Mouse (Mus musculus): Measurements from ENCODE around the gene Siva1. TPM values are rescaled to one million over a fixed set of nuclear protein-coding genes. Genes with fewer than 3 reads are reported as not detected.

Gene Siva1
- polyA plus RNA-seq, 1 experiment: 58.6 TPM

- no peak overlapping the region for H3K4me3 ChIP-seq (replicated peaks; ENCODE audit: extremely low read depth, low read depth, low read length)
- no peak for TF ChIP-seq POLR2A (IDR thresholded peaks at IDR 0.05; ENCODE audit: borderline replicate concordance, extremely low read depth, low read depth, low read length)
- TF ChIP-seq CTCF (IDR thresholded peaks at IDR 0.05; ENCODE audit: insufficient read depth, low read length): no peak
- no peak for DNase-seq
- 48% methylated on average over 5 of the region's 5 CpGs for WGBS
- H3K4me1 ChIP-seq (ENCODE audit: control insufficient read depth, insufficient read depth, low read length): no peaks in the 10 kb centered on the region
Observed at GRCm38 (mm10) chr12:112651778-112652439, 7.4 kb downstream of the Siva1 start.

- TF ChIP-seq POLR2A (IDR thresholded peaks at IDR 0.05; ENCODE audit: borderline replicate concordance, extremely low read depth, low read depth, low read length) (no peak), CTCF (IDR thresholded peaks at IDR 0.05; ENCODE audit: insufficient read depth, low read length) (peak; percentile 98)
- DNase-seq: peak; percentile 83
- 39% methylated on average over 7 of the region's 7 CpGs for WGBS
- Histone ChIP-seq H3K4me1 (ENCODE audit: control insufficient read depth, insufficient read depth, low read length) (no peaks in the 10 kb centered on the region), H3K4me3 (replicated peaks; ENCODE audit: extremely low read depth, low read depth, low read length) (no peak overlapping the region)
Observed at GRCm38 (mm10) chr12:112653157-112653824, 8.8 kb downstream of the Siva1 start.

GRCm38 (mm10) chr12:112654076-112654475, 9.6 kb downstream of the Siva1 start:
- WGBS: 94% methylated on average over 5 of the region's 5 CpGs
- Histone ChIP-seq H3K4me3 (replicated peaks; ENCODE audit: extremely low read depth, low read depth, low read length) (no peak overlapping the region), H3K4me1 (ENCODE audit: control insufficient read depth, insufficient read depth, low read length) (no peaks in the 10 kb centered on the region)
- TF ChIP-seq CTCF (IDR thresholded peaks at IDR 0.05; ENCODE audit: insufficient read depth, low read length) (no peak), POLR2A (IDR thresholded peaks at IDR 0.05; ENCODE audit: borderline replicate concordance, extremely low read depth, low read depth, low read length) (no peak)
- no peak for DNase-seq

- Histone ChIP-seq H3K4me1 (ENCODE audit: control insufficient read depth, insufficient read depth, low read length) (no peaks in the 10 kb centered on the region; the same call in 1 of the 2 replicates), H3K4me3 (replicated peaks; ENCODE audit: extremely low read depth, low read depth, low read length) (no peak overlapping the region)
- 78% methylated on average over 7 of the region's 7 CpGs for WGBS
- TF ChIP-seq POLR2A (IDR thresholded peaks at IDR 0.05; ENCODE audit: borderline replicate concordance, extremely low read depth, low read depth, low read length) (no peak), CTCF (IDR thresholded peaks at IDR 0.05; ENCODE audit: insufficient read depth, low read length) (no peak)
- no peak for DNase-seq
Observed at GRCm38 (mm10) chr12:112658619-112659018, 14.1 kb downstream of the Siva1 start.

GRCm38 (mm10) chr12:112659109-112659508, 14.6 kb downstream of the Siva1 start:
- H3K4me3 ChIP-seq (replicated peaks; ENCODE audit: extremely low read depth, low read depth, low read length): no peak overlapping the region
- peak; percentile 73 for DNase-seq
- TF ChIP-seq CTCF (IDR thresholded peaks at IDR 0.05; ENCODE audit: insufficient read depth, low read length) (0 out of 2 replicates have a peak, but pooled peaks have one; percentile 19), POLR2A (IDR thresholded peaks at IDR 0.05; ENCODE audit: borderline replicate concordance, extremely low read depth, low read depth, low read length) (no peak)
- H3K4me1 ChIP-seq (ENCODE audit: control insufficient read depth, insufficient read depth, low read length): peaks cover under 1% of the 10 kb centered on the region; the same call in 1 of the 2 replicates
- WGBS: 71% methylated on average over 6 of the region's 6 CpGs

GRCm38 (mm10) chr12:112660576-112661326, 16.3 kb downstream of the Siva1 start:
- TF ChIP-seq CTCF (IDR thresholded peaks at IDR 0.05; ENCODE audit: insufficient read depth, low read length) (no peak), POLR2A (IDR thresholded peaks at IDR 0.05; ENCODE audit: borderline replicate concordance, extremely low read depth, low read depth, low read length) (no peak)
- H3K4me3 ChIP-seq (replicated peaks; ENCODE audit: extremely low read depth, low read depth, low read length): no peak overlapping the region
- peaks cover 15% of the 10 kb centered on the region for H3K4me1 ChIP-seq (ENCODE audit: control insufficient read depth, insufficient read depth, low read length)
- DNase-seq: no peak
- 43% methylated on average over 5 of the region's 5 CpGs for WGBS

- no peak for TF ChIP-seq CTCF (IDR thresholded peaks at IDR 0.05; ENCODE audit: insufficient read depth, low read length)
- no peak for TF ChIP-seq POLR2A (IDR thresholded peaks at IDR 0.05; ENCODE audit: borderline replicate concordance, extremely low read depth, low read depth, low read length)
- H3K4me1 ChIP-seq (ENCODE audit: control insufficient read depth, insufficient read depth, low read length): peaks cover 17% of the 10 kb centered on the region
- WGBS: 69% methylated on average over 3 of the region's 3 CpGs
- DNase-seq: no peak
- H3K4me3 ChIP-seq (replicated peaks; ENCODE audit: extremely low read depth, low read depth, low read length): no peak overlapping the region
Observed at GRCm38 (mm10) chr12:112661327-112661605, 16.8 kb downstream of the Siva1 start.

- TF ChIP-seq CTCF (IDR thresholded peaks at IDR 0.05; ENCODE audit: insufficient read depth, low read length): no peak
- no peak for TF ChIP-seq POLR2A (IDR thresholded peaks at IDR 0.05; ENCODE audit: borderline replicate concordance, extremely low read depth, low read depth, low read length)
- Histone ChIP-seq H3K4me1 (ENCODE audit: control insufficient read depth, insufficient read depth, low read length) (peaks cover 19% of the 10 kb centered on the region), H3K4me3 (replicated peaks; ENCODE audit: extremely low read depth, low read depth, low read length) (no peak overlapping the region)
- no peak for DNase-seq
- 67% methylated on average over 9 of the region's 9 CpGs for WGBS
Observed at GRCm38 (mm10) chr12:112661851-112662250, 17.4 kb downstream of the Siva1 start.

- H3K4me1 ChIP-seq (ENCODE audit: control insufficient read depth, insufficient read depth, low read length): peaks cover 27% of the 10 kb centered on the region
- WGBS: 78% methylated on average over 11 of the region's 11 CpGs
- DNase-seq: no peak
- no peak overlapping the region for H3K4me3 ChIP-seq (replicated peaks; ENCODE audit: extremely low read depth, low read depth, low read length)
- no peak for TF ChIP-seq POLR2A (IDR thresholded peaks at IDR 0.05; ENCODE audit: borderline replicate concordance, extremely low read depth, low read depth, low read length)
Observed at GRCm38 (mm10) chr12:112663303-112663702, 18.8 kb downstream of the Siva1 start.
